Mouse (Mus musculus) CH12.LX (cell line): ENCODE results near the gene Wfdc17. TPM values are rescaled to one million over a fixed set of nuclear protein-coding genes. Genes with fewer than 3 reads are reported as not detected.
A peak's percentile ranks its signal among the peaks of the same experiment; 100 is the strongest.

Source experiments
- DNase-seq: peaks from one replicate; pipeline ENCODE4 v3.0.0-alpha.2; 2013; ENCODE audit errors: extremely low read depth
- H3K27ac ChIP-seq: 2 replicates; pipeline ENCODE4 v1.5.1; 2012; ENCODE audit warnings: low read depth, mild to moderate bottlenecking, control low read depth, moderate library complexity; ENCODE audit not compliant: insufficient read depth
- H3K27me3 ChIP-seq: replicated peaks from 2 replicates; pipeline ENCODE3; 2012; ENCODE audit warnings: inconsistent platforms
- H3K36me3 ChIP-seq, 2 experiments: replicated peaks in 1 of 2; 2 replicates each; pipeline versions ENCODE3 to v1.6.1; 2012; ENCODE audit warnings: inconsistent platforms in 1 of 2, low read length in 1 of 2, mild to moderate bottlenecking in 1 of 2, mixed read lengths in 1 of 2, moderate library complexity in 1 of 2; ENCODE audit not compliant: control insufficient read depth in 1 of 2, insufficient read depth in 1 of 2
- H3K4me1 ChIP-seq, 2 experiments: 2 replicates each; pipeline ENCODE4 v1.6.1; 2012; ENCODE audit warnings: inconsistent platforms in 1 of 2, moderate library complexity in 1 of 2; ENCODE audit not compliant: insufficient read depth in 2 of 2, control insufficient read depth in 1 of 2
- H3K4me2 ChIP-seq: 2 replicates; pipeline ENCODE4 v1.6.1; 2012; ENCODE audit warnings: low read depth, mild to moderate bottlenecking, control low read depth; ENCODE audit not compliant: poor library complexity, insufficient read depth, severe bottlenecking
- H3K4me3 ChIP-seq, 3 experiments: fragments of 150-350 bp in 1 of 3; sonication (generic) in 1 of 3; replicated peaks in 1 of 3; 2 replicates each; pipeline versions ENCODE3 to v1.5.1; 2011 to 2012; ENCODE audit warnings: low read depth in 2 of 3, low read length in 2 of 3, mild to moderate bottlenecking in 2 of 3, moderate library complexity in 2 of 3, control low read depth in 1 of 3, improper control_type of control experiment in 1 of 3, inconsistent platforms in 1 of 3, mixed read lengths in 1 of 3; ENCODE audit not compliant: poor library complexity in 1 of 3
- H3K79me2 ChIP-seq: replicated peaks from 2 replicates; pipeline ENCODE4 v1.6.1; 2012; ENCODE audit warnings: mild to moderate bottlenecking, moderate library complexity; ENCODE audit not compliant: control insufficient read depth, poor library complexity, insufficient read depth, severe bottlenecking; ENCODE audit errors: extremely low read depth
- H3K9ac ChIP-seq: 2 replicates; pipeline ENCODE4 v1.6.1; 2012; ENCODE audit warnings: low read depth, mild to moderate bottlenecking, control low read depth, moderate library complexity; ENCODE audit not compliant: insufficient read depth
- H3K9me3 ChIP-seq: replicated peaks from 2 replicates; pipeline ENCODE3; 2012; ENCODE audit warnings: low read length, inconsistent platforms, mixed read lengths
- CHD1 ChIP-seq: IDR thresholded peaks from 2 replicates; pipeline ENCODE4 v1.6.1; 2012; ENCODE audit warnings: low read depth, low read length, improper control_type of control experiment, inconsistent platforms
- CHD2 ChIP-seq: IDR thresholded peaks from 2 replicates; pipeline ENCODE4 v1.6.1; 2011; ENCODE audit warnings: low read length, improper control_type of control experiment
- CTCF ChIP-seq, 2 experiments: IDR thresholded peaks in 1 of 2; conservative IDR thresholded peaks in 1 of 2; 2 replicates each; pipeline ENCODE4 v1.5.1; 2011 to 2012; ENCODE audit warnings: low read depth in 2 of 2, low read length in 2 of 2, improper control_type of control experiment in 1 of 2, inconsistent platforms in 1 of 2, mild to moderate bottlenecking in 1 of 2, moderate library complexity in 1 of 2
- EP300 ChIP-seq: IDR thresholded peaks from 2 replicates; pipeline ENCODE4 v1.6.1; 2011; ENCODE audit warnings: low read length, improper control_type of control experiment
- GABPA ChIP-seq: IDR thresholded peaks from 2 replicates; pipeline ENCODE4 v1.6.1; 2012; ENCODE audit warnings: low read depth, low read length, improper control_type of control experiment, inconsistent platforms; ENCODE audit not compliant: insufficient replicate concordance
- HCFC1 ChIP-seq: IDR thresholded peaks from 2 replicates; pipeline ENCODE4 v1.6.1; 2012; ENCODE audit warnings: low read depth, mild to moderate bottlenecking, inconsistent platforms, low read length, improper control_type of control experiment
- IRF4 ChIP-seq: IDR thresholded peaks from 2 replicates; pipeline ENCODE4 v1.6.1; 2014; ENCODE audit warnings: low read depth, mild to moderate bottlenecking, inconsistent platforms, low read length, improper control_type of control experiment
- JUN ChIP-seq: IDR thresholded peaks from 2 replicates; pipeline ENCODE4 v1.6.1; 2011; ENCODE audit warnings: low read depth, mild to moderate bottlenecking, low read length, improper control_type of control experiment, moderate library complexity; ENCODE audit not compliant: insufficient read depth
- KAT2A ChIP-seq: IDR thresholded peaks from 2 replicates; pipeline ENCODE4 v1.6.1; 2012; ENCODE audit warnings: low read length, improper control_type of control experiment, inconsistent platforms; ENCODE audit not compliant: insufficient replicate concordance
- MAFK ChIP-seq: IDR thresholded peaks from 2 replicates; pipeline ENCODE4 v1.6.1; 2011; ENCODE audit warnings: low read length, improper control_type of control experiment; ENCODE audit not compliant: insufficient replicate concordance
- MAX ChIP-seq: IDR thresholded peaks from 2 replicates; pipeline ENCODE4 v1.6.1; 2011; ENCODE audit warnings: low read length, improper control_type of control experiment
- MAZ ChIP-seq: IDR thresholded peaks from 2 replicates; pipeline ENCODE4 v1.6.1; 2012; ENCODE audit warnings: low read depth, mild to moderate bottlenecking, inconsistent platforms, low read length, improper control_type of control experiment, moderate library complexity
- MEF2A ChIP-seq: IDR thresholded peaks from 2 replicates; pipeline ENCODE4 v1.6.1; 2014; ENCODE audit warnings: low read depth, mild to moderate bottlenecking, inconsistent platforms, low read length, improper control_type of control experiment, borderline replicate concordance
- MYC ChIP-seq: IDR thresholded peaks from 2 replicates; pipeline ENCODE4 v1.6.1; 2011; ENCODE audit warnings: low read depth, mild to moderate bottlenecking, improper control_type of control experiment, low read length
- NELFE ChIP-seq: IDR thresholded peaks from 2 replicates; pipeline ENCODE4 v1.6.1; 2011; ENCODE audit warnings: low read depth, low read length, improper control_type of control experiment
- NRF1 ChIP-seq: IDR thresholded peaks from 2 replicates; pipeline ENCODE4 v1.6.1; 2014; ENCODE audit warnings: low read depth, mild to moderate bottlenecking, inconsistent platforms, low read length, improper control_type of control experiment, moderate library complexity
- PAX5 ChIP-seq: IDR thresholded peaks from 2 replicates; pipeline ENCODE4 v1.6.1; 2012; ENCODE audit warnings: low read length, inconsistent platforms, mixed read lengths
- POLR2A ChIP-seq: IDR thresholded peaks from 2 replicates; pipeline ENCODE4 v1.6.1; 2011; ENCODE audit warnings: low read depth, mild to moderate bottlenecking, improper control_type of control experiment, low read length
- POLR2AphosphoS2 ChIP-seq: IDR thresholded peaks from 2 replicates; pipeline ENCODE4 v1.6.1; 2011; ENCODE audit warnings: low read depth, low read length, improper control_type of control experiment
- RAD21 ChIP-seq: IDR thresholded peaks from 2 replicates; pipeline ENCODE4 v1.6.1; 2011; ENCODE audit warnings: low read depth, mild to moderate bottlenecking, low read length, improper control_type of control experiment, moderate library complexity
- SIN3A ChIP-seq: IDR thresholded peaks from 2 replicates; pipeline ENCODE4 v1.6.1; 2012; ENCODE audit warnings: low read length, improper control_type of control experiment, inconsistent platforms
- SMC3 ChIP-seq: IDR thresholded peaks from 2 replicates; pipeline ENCODE4 v1.6.1; 2011; ENCODE audit warnings: low read depth, low read length, improper control_type of control experiment
- UBTF ChIP-seq: IDR thresholded peaks from 2 replicates; pipeline ENCODE4 v1.6.1; 2012; ENCODE audit warnings: low read depth, mild to moderate bottlenecking, inconsistent platforms, low read length, improper control_type of control experiment, moderate library complexity
- USF2 ChIP-seq: conservative IDR thresholded peaks from 2 replicates; pipeline ENCODE4 v1.6.1; 2011; ENCODE audit warnings: low read depth, low read length, improper control_type of control experiment
- ZC3H11A ChIP-seq: IDR thresholded peaks from 2 replicates; pipeline ENCODE4 v1.6.1; 2012; ENCODE audit warnings: low read depth, mild to moderate bottlenecking, inconsistent platforms, low read length, improper control_type of control experiment
- ZMIZ1 ChIP-seq: IDR thresholded peaks from 2 replicates; pipeline ENCODE4 v1.6.1; 2012; ENCODE audit warnings: low read depth, mild to moderate bottlenecking, inconsistent platforms, low read length, improper control_type of control experiment
- dilution Hi-C: fragments of 300-500 bp; cut with MboI; formaldehyde crosslinking; loops from 2 replicates; pipeline ENCODE4 v1.14.3; 2020; ENCODE audit warnings: low sequenced_read_pairs; ENCODE audit not compliant: extremely low pct_unique_long_range_greater_than_20kb, extremely low pct_ligation_motif_present
- in situ Hi-C: fragments of 300-500 bp; cut with MboI; formaldehyde crosslinking; loops from 3 replicates; pipeline ENCODE4 v1.14.3; 2019; ENCODE audit warnings: low sequenced_read_pairs, low pct_ligation_motif_present, low pct_unique_long_range_greater_than_20kb, mixed read lengths
- polyA plus RNA-seq: library from polyadenylated mRNA; unstranded; fragments of >175 nt; gene quantifications from 2 replicates; pipeline ENCODE4 v1.2.1, GENCODE M21; 2012; ENCODE audit warnings: low read depth; ENCODE audit not compliant: insufficient read length
- total RNA-seq, 2 experiments: library from RNA; depleted of rRNA; stranded (reverse); fragments of 300-350 nt in 1 of 2; fragments of >200 nt in 1 of 2; gene quantifications; 2 replicates each; pipeline ENCODE4 v1.2.3; 2012 to 2014

Wfdc17 gene
- total and polyA plus RNA-seq, 3 experiments: not detected

DNA sequence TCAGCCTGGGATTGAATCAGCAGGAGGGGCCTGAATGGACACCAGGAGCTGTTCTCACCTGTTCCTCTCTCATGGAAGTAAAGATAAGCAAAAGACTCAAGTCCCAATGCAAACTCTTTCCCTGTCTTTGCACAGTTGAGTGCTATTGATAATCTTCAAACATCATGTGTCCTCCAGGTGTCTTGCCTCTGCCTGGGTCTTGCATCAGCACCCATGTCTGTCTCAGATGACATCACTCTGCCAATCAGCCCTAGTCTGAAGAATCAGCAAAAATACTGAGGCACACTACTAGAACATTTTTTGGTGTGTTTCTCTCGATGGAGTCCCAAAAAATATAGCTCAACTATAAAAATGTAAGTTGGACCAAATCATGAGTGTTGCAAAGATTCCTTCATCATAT lies 11.8 kb upstream of the Wfdc17 start (continued):
- TF ChIP-seq USF2: no peak
- TF ChIP-seq SMC3: no peak
- no peak for TF ChIP-seq HCFC1
- TF ChIP-seq UBTF: no peak
- TF ChIP-seq PAX5: no peak
- no peak for TF ChIP-seq POLR2A
- TF ChIP-seq MAFK: peak; percentile 53; the same call in 1 of the 2 replicates

DNA sequence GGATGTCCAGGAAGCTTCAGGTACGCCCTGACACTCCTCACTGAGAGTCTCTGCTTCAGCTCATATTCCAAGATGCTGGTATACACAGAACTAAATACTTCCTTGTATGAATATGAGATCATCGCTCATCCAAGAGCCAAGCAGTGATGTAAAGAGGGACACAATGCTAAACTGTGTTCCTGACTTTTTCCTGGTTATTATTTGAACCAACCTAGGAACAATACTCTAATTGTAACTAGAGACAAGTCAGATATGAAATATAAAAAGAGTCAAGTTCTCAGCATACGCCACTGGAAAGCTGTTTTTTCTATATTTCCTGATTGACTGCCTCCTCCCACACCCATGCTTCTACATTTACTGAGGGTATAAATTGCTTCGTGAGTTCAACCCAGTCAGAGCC lies 4.9 kb downstream of the Wfdc17 start, which contains the start of gene Wfdc18:
Gene Wfdc18 (plus strand): TSS at position 301 of the 400 bp plus-strand sequence.
- in situ Hi-C loops: no loop called here
- no peaks in the 10 kb centered on the region for H3K79me2 ChIP-seq
- H3K9me3 ChIP-seq: no peaks in the 10 kb centered on the region
- no peaks in the 10 kb centered on the region for H3K27me3 ChIP-seq
- H3K4me1 ChIP-seq: peaks cover 0 to 12% of the 10 kb centered on the region in 2 experiments; a peak in 2 of 4 replicates
- H3K27ac ChIP-seq: no peak within 1 kb of the TSS
- DNase-seq: no peak
- TF ChIP-seq GABPA: no peak
- no peak for TF ChIP-seq POLR2A
- TF ChIP-seq MYC: no peak
- no peak for TF ChIP-seq MEF2A
- no peak for TF ChIP-seq ZMIZ1
- TF ChIP-seq POLR2AphosphoS2: no peak
- TF ChIP-seq NELFE: no peak
- no peak for TF ChIP-seq IRF4
- TF ChIP-seq ZC3H11A: no peak
- TF ChIP-seq NRF1: no peak
- no peak for TF ChIP-seq MAX
- no peak for TF ChIP-seq CHD1
- dilution Hi-C loops: no loop called here
- H3K4me2 ChIP-seq: no peak within 1 kb of the TSS
- no peaks in the 10 kb centered on the region for H3K36me3 ChIP-seq
- no peak within 1 kb of the TSS for H3K9ac ChIP-seq
- no peak within 1 kb of the TSS for H3K4me3 ChIP-seq

DNA sequence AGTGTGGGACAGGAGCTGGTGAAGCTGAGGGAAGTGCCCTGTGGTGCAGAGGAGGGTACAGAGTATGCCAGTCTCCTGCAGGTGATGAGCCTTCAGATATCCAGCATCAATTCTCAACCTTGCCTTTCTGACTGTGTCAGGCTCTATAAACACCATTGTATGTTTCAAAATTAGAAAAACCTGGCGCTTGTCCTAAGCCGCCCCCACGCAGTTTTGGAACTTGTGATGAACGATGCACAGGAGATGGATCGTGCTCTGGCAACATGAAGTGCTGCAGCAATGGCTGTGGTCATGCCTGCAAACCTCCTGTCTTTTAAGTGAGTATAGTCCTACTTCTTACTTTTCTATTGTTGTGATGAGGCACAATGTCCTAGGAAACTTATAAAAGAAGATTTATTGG lies 5.9 kb downstream of the Wfdc17 start:
- Histone ChIP-seq H3K27me3 (no peaks in the 10 kb centered on the region), H3K79me2 (no peaks in the 10 kb centered on the region), H3K9ac (no peak overlapping the region), H3K36me3 (no peaks in the 10 kb centered on the region), H3K4me1 (peaks cover 6 to 16% of the 10 kb centered on the region in 2 experiments), H3K9me3 (no peaks in the 10 kb centered on the region), H3K4me2 (no peak overlapping the region), H3K4me3 (no peak overlapping the region), H3K27ac (no peak overlapping the region)
- dilution Hi-C loops (no loop called here), in situ Hi-C loops (no loop called here)
- DNase-seq: no peak
- TF ChIP-seq SIN3A (no peak), MAZ (no peak), ZMIZ1 (no peak), MEF2A (no peak), USF2 (no peak), CHD2 (no peak), UBTF (no peak), CTCF (conservative IDR thresholded peaks at IDR 0.05 in 1 of 2, IDR thresholded peaks at IDR 0.05 in 1 of 2; ENCODE audit: low read depth in 2 of 2, low read length in 2 of 2) (no peak), EP300 (no peak), KAT2A (no peak), MYC (no peak), RAD21 (no peak), JUN (no peak), CHD1 (no peak), NELFE (no peak), POLR2AphosphoS2 (no peak), SMC3 (no peak), POLR2A (no peak)
